Mouse (Mus musculus) layer of hippocampus, adult 8-10 months (tissue): ENCODE results near the gene Phyhd1. TPM values are rescaled to one million over a fixed set of nuclear protein-coding genes. Genes with fewer than 3 reads are reported as not detected.

ENCODE experiments used
- DNase-seq, 2 experiments: peaks; one replicate each; pipeline ENCODE4 v3.0.0; 2022; ENCODE audit warnings: low spot score in 2 of 2
- total RNA-seq, 4 experiments: library from RNA; stranded (reverse); gene quantifications; 2 replicates each; pipeline ENCODE4 v1.2.4; 2022

The Phyhd1 gene
- total RNA-seq, 4 experiments from 2014 or later: 19.3 to 33.3 (median 24.4) TPM

DNA sequence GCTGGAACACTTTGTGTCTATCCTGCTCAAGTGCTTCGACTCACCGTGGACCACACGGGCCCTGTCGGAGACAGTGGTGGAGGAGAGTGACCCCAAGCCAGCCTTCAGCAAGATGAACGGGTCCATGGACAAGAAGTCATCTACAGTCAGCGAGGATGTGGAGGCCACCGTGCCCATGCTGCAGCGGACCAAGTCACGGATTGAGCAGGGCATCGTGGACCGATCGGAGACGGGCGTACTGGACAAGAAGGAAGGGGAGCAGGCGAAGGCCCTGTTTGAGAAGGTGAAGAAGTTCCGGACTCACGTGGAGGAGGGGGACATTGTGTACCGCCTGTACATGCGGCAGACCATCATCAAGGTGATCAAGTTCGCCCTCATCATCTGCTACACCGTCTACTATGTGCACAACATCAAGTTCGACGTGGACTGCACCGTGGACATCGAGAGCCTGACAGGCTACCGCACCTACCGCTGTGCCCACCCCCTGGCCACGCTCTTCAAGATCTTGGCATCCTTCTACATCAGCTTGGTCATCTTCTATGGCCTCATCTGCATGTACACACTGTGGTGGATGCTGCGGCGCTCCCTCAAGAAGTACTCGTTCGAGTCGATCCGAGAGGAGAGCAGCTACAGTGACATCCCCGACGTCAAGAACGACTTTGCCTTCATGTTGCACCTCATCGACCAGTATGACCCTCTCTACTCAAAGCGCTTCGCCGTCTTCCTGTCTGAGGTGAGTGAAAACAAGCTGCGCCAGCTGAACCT lies 10.2 kb upstream of the Phyhd1 start:
- DNase-seq: no peak

DNA sequence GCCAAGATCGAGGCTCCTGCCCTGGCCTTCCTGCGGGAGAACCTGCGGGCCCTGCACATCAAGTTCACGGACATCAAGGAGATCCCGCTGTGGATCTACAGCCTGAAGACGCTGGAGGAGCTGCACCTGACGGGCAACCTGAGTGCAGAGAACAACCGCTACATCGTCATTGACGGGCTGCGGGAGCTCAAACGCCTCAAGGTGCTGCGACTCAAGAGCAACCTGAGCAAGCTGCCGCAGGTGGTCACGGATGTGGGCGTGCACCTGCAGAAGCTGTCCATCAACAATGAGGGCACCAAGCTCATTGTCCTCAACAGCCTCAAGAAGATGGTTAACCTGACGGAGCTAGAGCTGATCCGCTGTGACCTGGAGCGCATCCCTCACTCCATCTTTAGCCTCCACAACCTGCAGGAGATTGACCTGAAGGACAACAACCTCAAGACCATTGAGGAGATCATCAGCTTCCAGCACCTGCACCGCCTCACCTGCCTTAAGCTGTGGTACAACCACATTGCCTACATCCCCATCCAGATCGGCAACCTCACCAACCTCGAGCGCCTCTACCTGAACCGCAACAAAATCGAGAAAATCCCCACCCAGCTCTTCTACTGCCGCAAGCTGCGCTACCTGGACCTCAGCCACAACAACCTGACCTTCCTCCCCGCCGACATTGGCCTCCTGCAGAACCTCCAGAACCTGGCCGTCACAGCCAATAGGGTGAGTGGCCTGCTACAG lies 9.2 kb upstream of the Phyhd1 start:
- no peak for DNase-seq

DNA sequence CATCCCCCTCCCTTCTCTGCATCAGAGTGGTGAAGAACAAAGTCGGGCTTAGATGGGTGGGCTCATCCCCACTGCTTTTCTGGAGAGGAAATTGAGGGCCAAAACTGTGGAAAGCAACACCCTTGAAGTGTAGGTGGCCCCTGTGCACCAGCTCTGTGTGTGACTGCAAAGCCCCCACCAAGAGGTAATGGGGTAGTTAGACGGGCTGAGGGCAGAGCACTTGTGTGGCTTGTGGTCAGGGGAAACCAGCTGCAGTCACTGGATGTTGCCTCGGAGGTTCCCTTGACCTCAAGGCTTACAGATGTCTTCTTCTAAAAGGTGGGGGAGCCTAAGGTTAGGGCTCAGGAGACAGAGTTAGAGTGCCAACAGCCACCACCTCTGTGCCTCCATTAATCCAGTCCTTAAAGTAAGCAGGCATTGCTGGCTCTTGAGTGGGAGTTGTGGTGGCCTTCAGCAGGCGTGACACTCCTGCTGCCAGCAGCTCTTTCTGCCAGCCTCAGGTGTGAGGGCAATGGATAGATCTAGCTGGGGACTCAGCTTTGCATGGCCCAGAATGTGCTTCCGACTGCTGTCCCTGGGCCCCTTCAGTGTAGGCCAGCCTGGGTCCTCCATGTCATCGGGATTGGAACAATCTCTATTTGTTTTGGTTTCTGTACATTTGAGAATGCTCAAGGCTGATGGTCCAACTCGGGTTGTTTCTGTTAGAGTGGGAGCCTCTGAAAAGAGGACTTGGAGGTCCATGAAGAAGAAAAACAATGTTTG lies 8.1 kb upstream of the Phyhd1 start:
- DNase-seq: no peak

DNA sequence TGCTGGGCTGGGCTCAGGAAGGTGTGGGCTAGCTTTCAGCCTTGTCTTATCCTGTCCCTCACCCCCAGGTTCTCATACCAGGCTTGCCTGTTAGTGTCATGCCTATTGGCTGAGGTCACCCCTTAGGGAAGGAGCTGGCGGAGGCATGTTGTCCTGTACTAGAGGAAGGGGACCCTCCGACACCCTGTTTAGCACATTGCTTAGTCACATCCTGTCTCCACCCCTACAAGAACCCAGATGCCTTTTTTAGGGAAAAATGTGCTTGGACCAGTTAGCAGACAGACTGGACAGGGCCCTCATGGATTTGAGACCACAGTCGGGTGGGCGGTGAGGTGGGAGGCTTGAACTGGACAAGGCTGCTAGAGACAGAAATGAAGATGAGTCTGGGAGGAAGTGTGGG lies 7.4 kb upstream of the Phyhd1 start:
- DNase-seq: no peak

DNA sequence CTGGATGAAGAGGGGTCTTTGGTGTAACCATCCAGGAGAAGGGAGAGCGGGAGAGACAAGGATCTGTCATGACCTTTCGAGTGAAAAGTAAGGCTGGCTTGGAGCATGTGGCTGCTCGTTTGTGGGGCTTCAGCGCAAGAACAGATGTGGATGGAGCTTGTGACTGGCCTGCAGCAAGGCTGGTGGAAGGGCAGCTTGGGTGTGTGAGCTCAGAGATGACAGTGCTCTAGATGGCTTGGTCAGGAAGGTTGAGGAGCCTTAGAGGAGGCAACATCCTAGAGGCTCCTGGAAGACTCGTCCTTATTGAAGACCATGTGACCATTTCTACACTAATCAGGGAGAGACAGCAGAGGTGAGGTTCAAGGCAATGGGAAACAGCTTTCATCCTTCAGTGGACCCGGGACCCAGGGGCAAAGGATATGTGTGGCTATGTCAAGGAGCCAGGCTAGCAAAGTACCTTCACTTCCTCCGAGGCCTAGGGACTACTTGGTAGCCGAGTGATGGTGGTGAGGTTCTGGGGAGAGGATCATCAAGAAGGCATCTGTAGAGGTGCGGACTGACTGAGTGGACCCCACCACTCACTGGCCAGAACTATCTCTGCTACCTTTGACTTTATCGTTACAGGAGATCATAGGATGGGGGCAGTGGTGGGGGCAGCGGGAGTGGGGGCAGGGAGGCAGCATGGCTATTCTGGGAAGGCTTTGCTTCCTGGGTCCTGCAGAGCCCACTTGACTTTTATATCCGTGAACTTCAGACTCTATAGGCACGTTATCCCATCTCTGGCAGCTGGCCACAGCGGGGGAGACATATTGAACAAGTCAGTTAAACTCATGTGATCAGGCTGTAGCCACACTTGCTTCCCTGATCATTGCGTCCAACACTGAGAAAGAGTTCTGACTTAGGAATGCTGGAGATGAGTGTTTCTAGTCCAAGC lies 6.6 kb upstream of the Phyhd1 start:
- DNase-seq: no peak

DNA sequence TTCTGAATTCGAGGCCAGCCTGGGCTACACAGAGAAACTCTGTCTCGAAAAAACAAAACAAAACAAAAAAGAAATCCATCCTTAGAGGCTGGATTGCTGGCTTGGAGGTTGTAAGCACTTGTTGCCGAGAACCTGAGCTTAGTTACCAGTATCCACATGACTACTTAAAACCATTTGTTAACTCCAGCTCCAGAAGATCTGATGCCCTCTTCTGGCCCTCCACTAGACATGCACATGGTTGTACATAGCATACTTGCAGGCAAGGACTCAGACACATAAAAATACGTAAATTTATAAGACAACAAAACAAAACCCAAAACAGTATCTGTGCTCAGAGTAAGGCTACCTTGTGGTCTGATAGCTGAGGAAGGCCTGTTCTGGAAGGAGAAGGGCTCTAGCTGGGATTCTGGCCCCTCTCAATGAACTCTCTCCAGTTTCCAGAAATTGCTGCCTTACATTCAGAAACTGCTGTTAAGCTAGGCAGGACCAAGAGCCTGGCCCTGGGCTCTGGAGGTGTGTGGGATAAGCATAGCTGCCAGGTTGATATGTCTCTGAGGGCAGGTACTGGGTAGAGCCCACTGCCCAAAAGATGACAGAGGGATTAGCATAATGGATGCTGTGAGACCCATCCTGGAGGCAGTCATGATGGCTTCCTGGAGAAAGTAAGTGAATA lies 4.8 kb upstream of the Phyhd1 start:
- DNase-seq: no peak

DNA sequence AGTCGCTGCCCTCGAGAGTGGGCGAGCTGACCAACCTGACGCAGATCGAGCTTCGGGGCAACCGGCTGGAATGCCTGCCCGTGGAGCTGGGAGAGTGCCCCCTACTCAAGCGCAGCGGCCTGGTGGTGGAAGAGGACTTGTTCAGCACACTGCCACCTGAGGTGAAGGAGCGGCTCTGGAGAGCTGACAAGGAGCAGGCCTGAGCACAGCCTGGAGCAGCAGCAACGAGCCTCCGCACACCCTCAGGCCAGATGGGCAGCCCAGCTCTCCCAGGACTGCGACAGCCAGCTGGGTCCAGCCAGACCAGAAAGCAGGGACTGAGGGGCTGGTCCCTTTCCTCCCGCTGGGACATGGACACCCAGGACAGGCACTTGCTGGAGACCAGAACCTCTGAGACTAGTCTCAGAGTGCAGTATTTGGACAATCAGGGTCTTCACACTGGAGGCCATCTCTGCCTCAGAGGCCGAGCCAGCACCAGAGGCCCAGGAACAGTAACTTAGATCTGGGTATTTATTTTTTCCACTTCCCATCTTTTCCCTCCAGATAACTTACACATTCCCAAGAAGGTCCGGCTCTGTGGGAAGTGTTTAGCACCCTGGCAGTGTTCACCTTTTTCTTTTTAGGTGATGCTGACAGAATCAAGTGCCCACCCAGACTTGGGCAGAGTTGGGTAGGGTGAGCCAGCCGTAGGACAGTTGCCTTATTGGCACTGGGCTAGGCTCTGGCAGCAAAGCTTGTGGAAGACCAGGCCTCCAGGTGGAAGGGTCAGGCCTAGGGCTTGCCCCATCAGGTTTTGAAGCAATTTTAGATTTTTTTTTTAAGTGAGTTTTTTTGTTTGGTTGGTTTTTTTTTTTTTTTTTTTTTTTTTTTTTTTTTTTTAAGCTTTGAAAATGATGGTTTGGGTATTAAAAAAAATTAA lies 3.8 kb upstream of the Phyhd1 start:
- DNase-seq: no peak

DNA sequence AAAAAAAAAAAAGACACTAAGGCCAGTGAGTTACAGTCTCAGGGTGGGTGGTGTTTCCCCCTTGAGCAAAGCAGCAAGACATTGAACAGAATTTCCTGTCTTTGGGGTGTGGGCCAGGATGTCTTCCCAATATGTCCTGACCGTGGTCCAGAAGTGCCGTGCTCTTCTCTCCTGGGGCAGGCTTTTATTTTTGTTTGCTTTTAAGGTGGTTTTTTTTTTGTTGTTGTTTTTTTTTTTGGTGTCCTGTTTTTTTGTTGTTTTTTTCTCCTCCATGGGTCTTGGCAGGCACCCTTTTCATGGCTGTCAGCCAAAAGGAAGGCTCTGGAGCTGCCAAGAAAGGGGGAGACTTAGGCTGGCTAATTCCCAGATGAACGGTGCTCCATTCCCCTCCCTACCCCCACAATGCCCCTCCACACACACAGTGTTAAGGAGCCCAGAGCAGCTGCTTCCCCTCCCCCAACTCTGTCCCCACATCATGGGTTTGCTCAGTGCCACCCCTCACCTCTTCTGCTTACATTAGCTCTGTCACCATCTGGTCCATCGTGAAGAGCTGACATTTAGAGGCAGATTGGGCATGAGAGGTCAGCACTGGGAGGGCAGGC lies 3.1 kb upstream of the Phyhd1 start:
- peak; percentile 57 to 62 for DNase-seq

DNA sequence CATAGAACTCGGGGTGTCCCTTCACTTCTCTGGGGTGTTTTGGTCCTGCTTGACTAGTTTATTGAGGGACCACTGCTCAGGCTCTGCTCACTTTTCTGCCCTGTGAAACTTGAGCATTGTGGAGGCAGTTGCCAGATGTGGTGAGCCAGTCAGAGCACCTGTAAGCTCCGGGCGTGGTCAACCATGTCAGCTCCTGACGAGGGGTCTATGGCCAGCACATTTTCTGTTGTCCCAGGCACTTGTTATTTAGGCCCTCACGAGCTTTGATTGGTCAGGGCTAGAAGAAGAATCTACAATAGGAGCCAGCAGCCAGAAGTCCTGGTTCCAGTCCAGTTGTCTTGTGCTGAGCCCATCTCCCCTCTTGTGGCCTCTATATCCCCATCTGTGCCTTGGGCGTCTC lies 2.2 kb upstream of the Phyhd1 start:
- DNase-seq: no peak

DNA sequence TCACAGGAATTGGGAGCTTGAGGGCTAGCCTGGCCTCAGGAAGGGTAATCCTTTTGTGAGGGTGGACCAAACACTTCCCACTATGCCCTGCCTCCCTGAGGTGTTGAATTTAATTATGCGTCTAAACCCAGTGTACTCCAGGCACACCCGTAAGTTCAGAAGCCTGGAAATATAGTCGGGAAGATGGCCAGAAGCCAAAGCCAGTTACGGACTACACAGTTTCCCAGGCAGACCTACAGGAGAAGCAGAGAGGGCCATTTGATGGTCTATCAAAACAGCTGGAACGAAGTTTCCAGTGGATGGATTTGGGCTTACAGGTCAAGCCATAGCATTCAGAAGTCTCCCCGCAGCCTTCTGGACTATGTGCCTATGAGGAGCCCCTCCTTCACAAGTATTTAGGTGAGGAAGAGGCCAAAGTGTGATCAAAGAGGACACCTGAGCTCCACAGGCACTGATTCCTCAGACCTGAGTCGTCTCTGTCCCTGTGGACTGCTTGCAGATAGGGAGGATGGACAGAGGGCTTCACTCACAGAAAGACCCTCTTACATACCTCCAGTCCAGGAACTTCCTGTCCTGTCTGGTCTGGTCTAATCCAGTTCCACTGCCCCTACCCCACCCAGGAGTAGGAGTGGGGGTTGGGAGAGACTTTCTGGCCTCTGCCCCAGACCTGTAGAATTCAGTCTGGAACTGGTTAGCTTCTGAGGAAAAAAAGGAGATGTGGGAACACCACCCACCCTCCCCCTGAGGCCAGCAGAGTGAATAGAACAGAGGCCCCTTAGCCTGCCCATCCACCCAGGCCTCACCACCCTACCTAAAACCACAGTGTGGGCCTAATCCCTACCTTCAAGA lies 1.1 kb upstream of the Phyhd1 start:
- DNase-seq: no peak

DNA sequence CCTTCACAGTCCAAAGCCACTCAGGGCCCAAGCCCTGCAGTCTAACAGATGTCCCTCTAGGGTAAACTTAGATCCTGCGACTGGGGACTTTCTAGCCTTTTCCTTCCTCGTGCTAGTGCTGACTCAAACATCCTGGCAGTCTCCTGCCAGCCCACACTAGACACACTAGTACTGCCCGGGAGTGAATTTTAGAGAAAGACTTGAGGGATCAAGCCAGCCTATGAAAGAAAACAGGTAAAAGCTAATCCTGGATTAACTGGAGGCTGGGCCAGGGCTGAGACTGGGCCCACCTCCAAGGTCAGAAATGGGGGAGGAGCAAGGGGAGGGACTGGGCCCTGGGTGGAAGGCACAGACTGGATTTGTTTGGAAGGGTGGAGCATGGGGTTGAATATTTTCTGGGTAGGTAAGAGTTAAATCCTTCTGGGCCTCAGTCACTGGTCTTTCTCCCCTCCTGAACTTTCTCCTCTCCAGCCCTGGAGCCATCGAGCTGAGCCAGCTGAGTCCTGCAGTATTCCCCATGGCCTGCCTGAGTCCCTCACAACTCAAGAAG lies 464 bp downstream of the Phyhd1 start:
- DNase-seq: no peak

DNA sequence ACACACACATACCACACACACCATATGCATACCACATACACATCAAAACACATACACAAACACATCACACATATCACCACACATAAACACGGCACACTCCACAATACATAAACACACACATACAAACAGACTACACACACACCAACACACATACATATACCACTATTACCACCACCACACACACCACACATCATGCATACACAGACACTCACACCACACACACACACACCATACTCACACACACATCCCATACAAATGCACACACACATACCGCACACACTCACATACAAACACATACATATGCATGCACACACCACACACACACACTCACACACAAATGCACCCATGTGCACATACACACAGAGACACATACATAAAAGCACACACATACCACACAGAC lies 1.5 kb downstream of the Phyhd1 start:
- DNase-seq: no peak

DNA sequence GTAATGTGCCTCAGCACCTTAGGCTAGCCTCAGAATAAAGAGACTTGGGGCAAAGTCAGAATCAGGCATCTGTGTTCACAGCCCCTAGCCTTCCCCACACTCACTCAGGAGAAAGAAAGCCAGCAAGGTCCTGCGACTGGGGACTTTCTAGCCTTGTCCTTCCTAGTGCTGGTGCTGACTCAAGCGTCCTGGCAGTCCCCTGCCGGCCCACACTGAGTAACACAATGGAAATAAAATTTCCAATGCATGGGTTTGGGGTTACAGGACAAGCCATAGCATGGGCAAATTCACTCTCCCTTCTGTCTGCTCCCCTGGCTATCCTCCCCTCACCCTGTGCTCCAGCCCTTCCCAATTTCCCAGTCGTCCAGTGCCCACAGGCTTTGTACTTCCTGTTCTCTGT lies 2.4 kb downstream of the Phyhd1 start:
- no peak for DNase-seq

DNA sequence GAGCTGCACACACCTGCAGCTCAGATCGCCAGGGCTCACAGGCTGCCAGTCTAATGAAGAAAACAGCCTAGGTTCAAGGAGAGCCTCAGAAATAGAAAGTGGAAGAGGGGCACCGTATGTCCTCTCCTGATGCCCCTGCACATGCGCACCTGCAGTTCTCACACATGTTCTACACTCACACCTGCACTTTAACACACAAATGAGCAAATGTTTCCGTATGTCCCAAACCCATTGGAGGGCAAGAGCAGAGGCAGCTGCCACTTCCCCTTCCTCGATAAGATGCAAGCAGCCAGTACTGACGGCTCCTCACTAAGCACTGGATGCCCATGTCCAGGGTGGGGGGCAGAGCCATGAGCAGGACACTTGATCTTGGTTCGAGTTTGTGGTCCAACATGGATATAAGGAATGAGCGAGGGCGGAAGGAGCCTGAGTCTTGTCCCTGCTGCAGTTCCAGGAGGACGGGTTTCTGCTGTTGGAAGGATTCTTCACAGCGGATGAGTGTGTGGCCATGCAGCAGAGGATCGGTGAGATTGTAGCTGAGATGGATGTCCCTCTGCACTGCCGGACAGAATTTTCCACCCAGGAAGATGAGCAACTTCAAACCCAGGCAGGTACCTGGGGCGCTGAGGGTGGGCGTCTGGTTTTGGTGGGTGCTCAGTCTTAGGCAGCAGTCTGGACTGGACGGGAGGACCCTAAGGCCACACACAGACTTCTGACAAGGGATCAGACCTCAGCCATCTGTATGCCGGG lies 3.4 kb downstream of the Phyhd1 start:
- no peak for DNase-seq

DNA sequence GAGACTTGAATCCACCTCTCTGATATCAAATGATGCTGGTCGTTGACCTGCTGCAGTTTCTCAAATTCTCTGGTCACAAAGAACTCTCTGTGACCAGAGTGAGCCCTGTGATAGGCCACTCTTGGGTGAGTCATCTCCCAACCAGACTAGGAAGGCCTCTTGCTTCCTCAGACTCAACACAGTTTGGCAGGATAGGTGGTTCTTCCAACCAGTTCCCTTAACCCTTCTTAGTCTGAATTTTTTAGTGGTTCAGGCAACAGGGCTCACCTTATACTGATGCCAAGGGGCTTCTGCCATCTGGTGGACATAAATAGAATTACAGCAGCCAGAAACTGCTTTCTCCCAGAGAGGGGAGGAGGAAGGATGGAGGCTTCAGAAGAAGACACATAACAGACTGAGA lies 4.1 kb downstream of the Phyhd1 start:
- DNase-seq: peak; percentile 63 to 69

DNA sequence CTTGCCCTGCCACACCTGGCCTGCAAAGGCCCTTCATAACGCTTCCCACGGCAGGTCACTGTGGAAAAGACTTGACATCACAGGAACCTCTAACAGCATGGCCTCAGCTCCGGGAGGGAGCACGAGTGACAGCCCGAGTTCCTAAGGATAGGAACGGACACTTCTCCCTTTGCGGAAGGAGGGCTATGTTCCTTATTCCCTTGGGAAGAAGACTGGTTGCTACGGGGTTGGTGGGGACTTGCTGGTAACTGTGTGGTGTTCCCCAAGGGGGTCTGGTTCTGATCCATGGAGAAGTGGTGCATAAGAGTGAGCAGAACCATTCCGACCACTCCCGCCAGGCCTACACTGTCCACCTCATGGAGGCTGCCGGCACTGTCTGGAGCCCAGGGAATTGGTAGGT lies 14.7 kb downstream of the Phyhd1 start, which contains the start of gene Gm28038:
Gene Gm28038 (plus strand): TSS at position 301 of the 400 bp plus-strand sequence.
- no peak for DNase-seq

DNA sequence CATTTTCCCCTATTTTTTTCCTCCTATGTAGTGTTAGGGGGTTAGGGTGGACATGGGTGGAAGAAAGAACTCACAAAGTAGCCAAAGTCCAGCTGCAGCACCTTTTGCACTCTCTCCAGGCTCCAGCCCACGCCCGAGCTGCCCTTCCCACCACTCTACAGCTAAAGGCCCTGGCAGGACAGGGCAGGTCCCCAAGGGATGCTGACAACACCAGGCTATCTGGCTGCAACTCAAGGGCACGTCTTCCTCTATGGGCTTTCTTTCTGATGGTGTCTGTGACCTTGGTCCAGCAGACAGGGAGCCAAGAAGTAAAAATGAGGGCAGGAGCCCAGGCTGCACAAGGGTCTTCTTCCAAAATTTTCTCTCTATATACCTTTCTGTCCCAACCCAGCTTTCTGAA lies 15.6 kb downstream of the Phyhd1 start:
- no peak for DNase-seq
